Mouse (Mus musculus) testis, adult 2 months (tissue): ENCODE results near the gene Gm20517.
"Not testable (repeated sequence)": the region's sequence is repeated elsewhere in the genome, so short reads cannot be mapped to it uniquely, and the experiment has no call there.

ENCODE experiments used
- CTCF ChIP-seq: fragments of 200-500 bp; IDR thresholded peaks from 2 replicates; pipeline ENCODE4 v1.5.1; 2012; ENCODE audit warnings: low read depth, mild to moderate bottlenecking, inconsistent platforms, low read length, moderate library complexity; ENCODE audit not compliant: control insufficient read depth, insufficient read depth, insufficient replicate concordance
- POLR2A ChIP-seq: fragments of 200-500 bp; IDR thresholded peaks from 2 replicates; pipeline ENCODE4 v1.6.1; 2012; ENCODE audit warnings: low read depth, mild to moderate bottlenecking, inconsistent platforms, low read length, moderate library complexity; ENCODE audit not compliant: control insufficient read depth

GRCm38 (mm10) chr17:47598580-47599304, 12.6 kb upstream of the Gm20517 start:
- not testable (repeated sequence) for TF ChIP-seq CTCF, POLR2A
